Mouse (Mus musculus): ENCODE data around the gene Abcd1.

DNA sequence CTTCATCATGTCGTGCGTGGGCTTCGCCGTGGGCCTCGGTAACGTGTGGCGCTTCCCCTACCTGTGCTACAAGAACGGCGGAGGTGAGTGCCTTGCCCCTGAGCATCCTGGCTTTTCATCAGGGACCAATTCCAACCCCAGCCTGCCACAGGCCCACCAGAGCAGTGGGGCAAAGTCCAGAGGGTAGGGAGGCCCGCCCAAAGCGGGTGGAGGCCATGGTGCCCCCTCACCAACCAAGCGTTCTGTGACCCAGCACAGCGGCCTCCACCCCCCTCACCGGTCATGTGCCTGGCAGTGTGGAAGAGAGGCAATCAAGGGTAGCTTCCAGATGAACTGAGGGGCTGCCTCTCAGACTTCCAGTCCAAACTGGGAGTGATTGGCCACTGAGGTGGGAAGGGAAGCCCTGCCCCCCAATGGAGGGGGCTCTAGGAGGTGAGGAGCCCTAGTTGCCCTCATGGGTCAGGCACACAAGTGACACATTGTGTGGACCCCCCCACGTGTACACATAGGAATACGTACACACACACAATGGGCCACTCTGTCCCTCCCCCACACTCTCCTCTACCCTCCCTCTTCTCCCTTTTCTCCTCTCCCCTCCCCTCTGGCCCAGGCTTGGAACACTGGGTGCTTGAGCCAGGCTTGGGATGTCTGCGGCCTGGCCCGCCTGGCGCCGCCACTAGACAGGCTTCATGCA lies 42.3 kb upstream of the Abcd1 start:
- TF ChIP-seq CTCF (IDR thresholded peaks at IDR 0.05; ENCODE audit: low read depth, low read length) (no peak), POLR2A (IDR thresholded peaks at IDR 0.05; ENCODE audit: insufficient read depth, low read length) (no peak), EP300 (IDR thresholded peaks at IDR 0.05; ENCODE audit: insufficient read depth, low read depth, low read length) (no peak)
